Mouse (Mus musculus): ENCODE results near the gene Iscu. TPM values are rescaled to one million over a fixed set of nuclear protein-coding genes. Genes with fewer than 3 reads are reported as not detected.

Gene Iscu
- 64.8 to 68.4 TPM (median 67.7 TPM) in 4 replicates for total RNA-seq (2023; ENCODE audit: inconsistent age)

DNA sequence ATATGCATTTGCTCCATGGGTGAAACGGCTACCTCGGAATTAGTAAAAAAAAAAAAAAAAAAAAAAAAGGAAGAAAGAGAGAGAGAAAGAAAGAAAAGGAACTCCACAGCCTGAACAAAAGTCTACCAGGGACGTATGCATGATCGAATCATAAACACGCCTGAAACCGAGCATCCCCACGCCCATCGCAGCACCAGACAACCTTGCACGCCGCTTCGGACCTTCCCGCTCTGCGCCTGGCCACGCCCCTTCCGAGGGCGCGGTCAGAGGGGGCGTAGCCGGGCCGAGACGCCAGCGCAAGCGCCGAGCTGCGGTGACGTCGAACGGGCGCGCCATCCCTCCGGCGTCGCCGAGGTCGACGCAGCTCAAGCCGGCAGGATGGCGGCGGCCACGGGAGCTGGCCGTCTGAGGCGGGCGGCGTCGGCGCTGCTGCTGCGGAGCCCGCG is at the start of gene Iscu, which contains the start of gene Sart3:
Gene Iscu (plus strand): TSS at position 299 of the 446 bp plus-strand sequence.
Gene Sart3 (minus strand): TSS at position 61 of the 446 bp plus-strand sequence.

GRCm38 (mm10) chr5:113724446-113724845 is 48.1 kb upstream of the Iscu start, which contains the start of gene 1700069L16Rik:
1700069L16Rik (minus strand) TSS chr5:113724772.

DNA sequence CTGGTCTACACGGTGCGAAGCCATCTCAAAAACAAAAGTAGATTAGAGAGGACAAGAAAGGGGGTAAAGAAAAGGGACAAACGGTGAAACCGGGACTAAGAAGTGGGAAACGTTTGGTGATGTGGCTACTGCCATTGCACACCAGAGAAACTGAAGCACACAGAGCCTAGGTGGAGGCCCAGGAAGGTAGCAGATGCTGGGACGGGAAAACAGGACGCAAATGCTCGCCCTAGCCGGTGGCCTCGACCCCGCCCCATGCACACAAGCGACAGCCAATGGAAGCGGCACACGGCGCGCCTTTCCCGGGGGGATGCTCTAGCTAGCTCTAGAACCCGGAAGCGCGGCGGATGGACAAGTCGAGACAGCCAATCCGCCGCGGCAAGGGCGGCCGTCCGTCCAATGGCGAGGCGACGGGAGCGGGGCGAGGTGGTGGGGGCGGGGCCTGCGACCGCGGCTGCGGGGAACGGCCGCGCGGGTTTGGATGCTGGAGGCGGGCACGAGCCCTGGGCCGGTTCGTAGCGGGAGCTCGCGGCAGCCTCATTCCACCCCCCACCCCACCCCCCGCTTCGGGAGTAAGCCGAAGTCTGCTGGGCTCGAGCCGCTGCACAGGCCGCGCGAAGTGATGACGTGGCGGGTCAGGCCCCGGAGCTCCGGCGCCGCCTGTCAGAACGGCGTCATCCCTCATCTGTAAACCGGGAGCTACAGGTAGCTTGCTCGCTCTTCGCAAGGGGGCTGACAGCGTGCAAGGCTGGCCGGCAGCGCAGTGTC is 37.0 kb upstream of the Iscu start, which contains the start of gene Ficd:
Gene Ficd (plus strand): TSS at position 459 of the 768 bp plus-strand sequence.

GRCm38 (mm10) chr5:113800280-113800679 is 27.7 kb downstream of the Iscu start, which contains the start of gene Tmem119:
Tmem119 (minus strand) TSS chr5:113800516.

Other genes starting within 250 kb of the Iscu start
- gene Cmklr1, start 122.3 kb upstream of the Iscu start, total RNA-seq (2023; ENCODE audit: inconsistent age) = 0.22 to 0.90 TPM (median 0.54 TPM) in 3 of 4 replicates, not detected in the other
- gene 1700069L16Rik, start 48.0 kb upstream of the Iscu start, total RNA-seq (2023; ENCODE audit: inconsistent age) = not detected in 4 replicates
- 5.4 to 6.0 TPM (median 5.7 TPM) in 4 replicates for gene Ficd, start 36.9 kb upstream of the Iscu start, total RNA-seq (2023; ENCODE audit: inconsistent age)
- 62.9 to 74.1 TPM (median 71.2 TPM) in 4 replicates for gene Sart3, start 238 bp upstream of the Iscu start, total RNA-seq (2023; ENCODE audit: inconsistent age)
- not detected in 4 replicates for gene Tmem119, start 27.8 kb downstream of the Iscu start, total RNA-seq (2023; ENCODE audit: inconsistent age)
- gene Selplg, start 59.9 kb downstream of the Iscu start, total RNA-seq (2023; ENCODE audit: inconsistent age) = 48.5 to 50.7 TPM (median 49.1 TPM) in 4 replicates
- gene Coro1c, start 136.0 kb downstream of the Iscu start, total RNA-seq (2023; ENCODE audit: inconsistent age) = 47.1 to 73.5 TPM (median 58.3 TPM) in 4 replicates
- gene Ssh1, start 221.1 kb downstream of the Iscu start, total RNA-seq (2023; ENCODE audit: inconsistent age) = 64.9 to 72.2 TPM (median 68.2 TPM) in 4 replicates
- gene Dao, start 231.0 kb downstream of the Iscu start, total RNA-seq (2023; ENCODE audit: inconsistent age) = 0.78 TPM in 1 of 4 replicates, not detected in the others

Measured in B cell, adult (primary cell).